Mouse (Mus musculus) midbrain, embryonic 16.5 days (tissue): ENCODE data around the gene Tent4a. TPM values are rescaled to one million over a fixed set of nuclear protein-coding genes. Genes with fewer than 3 reads are reported as not detected.
A peak's percentile ranks its signal among the peaks of the same experiment; 100 is the strongest.

Experiments
- ATAC-seq: fragments of 200-750 bp; cut with Nextera tagmentation; 2 replicates; pipeline ENCODE4 v1.8.0; 2017; ENCODE audit warnings: moderate TSS enrichment
- H3K27ac ChIP-seq: fragments of 300-500 bp; sonication (generic); 2 replicates; pipeline ENCODE4 v1.5.1; 2014; ENCODE audit warnings: mild to moderate bottlenecking, low read length, mixed read lengths
- H3K27me3 ChIP-seq: fragments of 300-500 bp; sonication (generic); 2 replicates; pipeline ENCODE4 v1.6.1; 2014; ENCODE audit warnings: low read depth, low read length, mixed read lengths; ENCODE audit not compliant: control insufficient read depth, insufficient read depth
- H3K36me3 ChIP-seq: fragments of 300-500 bp; sonication (generic); 2 replicates; pipeline ENCODE4 v1.6.1; 2014; ENCODE audit warnings: mild to moderate bottlenecking, low read length, moderate library complexity, mixed read lengths; ENCODE audit not compliant: control insufficient read depth, insufficient read depth
- H3K4me1 ChIP-seq: fragments of 300-500 bp; sonication (generic); 2 replicates; pipeline ENCODE4 v1.6.1; 2014; ENCODE audit warnings: mild to moderate bottlenecking, low read length, mixed read lengths; ENCODE audit not compliant: control insufficient read depth, insufficient read depth
- H3K4me2 ChIP-seq: fragments of 300-500 bp; sonication (generic); 2 replicates; pipeline ENCODE4 v1.6.1; 2014; ENCODE audit warnings: mild to moderate bottlenecking, low read length, mixed read lengths
- H3K4me3 ChIP-seq: fragments of 300-500 bp; sonication (generic); 2 replicates; pipeline ENCODE4 v1.5.1; 2014; ENCODE audit warnings: low read depth, mild to moderate bottlenecking, low read length, moderate library complexity, mixed read lengths
- H3K9ac ChIP-seq: fragments of 300-500 bp; sonication (generic); 2 replicates; pipeline ENCODE4 v1.6.1; 2014; ENCODE audit warnings: low read depth, low read length, mixed read lengths
- H3K9me3 ChIP-seq: fragments of 300-500 bp; sonication (generic); replicated peaks from 2 replicates; pipeline ENCODE4 v1.6.1; 2014; ENCODE audit warnings: mild to moderate bottlenecking, low read length, mixed read lengths; ENCODE audit not compliant: control insufficient read depth, poor library complexity, severe bottlenecking
- WGBS: fragments of 180-500 bp; shearing (Covaris S2); extraction: QIAGEN DNeasy Blood & Tissue Kit; methylation state at CpG from one replicate; pipeline ENCODE4 v1.1.7; 2014; 5-methylcytosine and 5-hydroxymethylcytosine counted together
- polyA plus RNA-seq: library from polyadenylated mRNA; unstranded; fragments of >200 nt; fragmentation: Nextera tagmentation; extraction: Ambion mirVana; gene quantifications from 2 replicates; pipeline ENCODE4 v1.2.1, GENCODE M21; 2015

Tent4a gene
- polyA plus RNA-seq, 1 experiment from 2014 or later: 5.4 TPM

- Histone ChIP-seq H3K9ac (0 out of 2 replicates have a peak overlapping the region, but pooled peaks have one; percentile 81), H3K9me3 (no peaks in the 10 kb centered on the region), H3K27ac (no peak overlapping the region), H3K27me3 (no peaks in the 10 kb centered on the region), H3K36me3 (no peaks in the 10 kb centered on the region), H3K4me1 (peaks cover 46% of the 10 kb centered on the region), H3K4me3 (peak overlapping the region; percentile 75), H3K4me2 (peak overlapping the region; percentile 99)
- no peak for ATAC-seq
- 89% methylated on average over 6 of the region's 6 CpGs for WGBS
Observed at GRCm38 (mm10) chr13:69530951-69531350, 3.5 kb downstream of the Tent4a start.

DNA sequence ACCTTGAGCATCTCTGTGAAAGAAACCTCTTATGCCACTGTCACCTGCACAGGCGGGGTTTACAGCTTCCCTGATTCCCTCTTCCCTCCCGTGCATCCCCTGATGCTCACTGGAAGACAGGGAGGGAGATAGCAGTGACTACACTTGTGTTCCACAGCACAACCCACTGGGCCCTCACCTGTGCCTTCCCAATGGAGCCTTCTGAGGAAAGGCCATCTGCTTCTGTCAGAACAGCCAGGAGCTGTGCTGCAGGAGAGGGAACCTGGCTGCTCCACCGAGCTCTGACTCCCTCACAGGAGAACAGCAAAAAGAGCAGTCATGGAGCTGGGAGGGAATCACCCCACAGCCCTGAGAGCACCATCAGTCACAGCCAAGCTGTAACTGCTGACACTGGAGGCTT, 4.3 kb downstream of the Tent4a start:
- Histone ChIP-seq H3K27me3 (no peaks in the 10 kb centered on the region), H3K9ac (no peak overlapping the region), H3K36me3 (no peaks in the 10 kb centered on the region), H3K4me1 (peaks cover 44% of the 10 kb centered on the region), H3K4me2 (no peak overlapping the region), H3K4me3 (no peak overlapping the region), H3K9me3 (no peaks in the 10 kb centered on the region), H3K27ac (no peak overlapping the region)
- ATAC-seq: no peak
- WGBS: 90% methylated on average over 3 of the region's 3 CpGs

GRCm38 (mm10) chr13:69528531-69528930, 5.9 kb downstream of the Tent4a start:
- Histone ChIP-seq H3K27me3 (no peaks in the 10 kb centered on the region), H3K9ac (no peak overlapping the region), H3K27ac (no peak overlapping the region), H3K4me2 (no peak overlapping the region), H3K36me3 (no peaks in the 10 kb centered on the region), H3K9me3 (no peaks in the 10 kb centered on the region), H3K4me3 (no peak overlapping the region), H3K4me1 (peaks cover 57% of the 10 kb centered on the region)
- ATAC-seq: no peak
- 81% methylated on average over 7 of the region's 7 CpGs for WGBS

DNA sequence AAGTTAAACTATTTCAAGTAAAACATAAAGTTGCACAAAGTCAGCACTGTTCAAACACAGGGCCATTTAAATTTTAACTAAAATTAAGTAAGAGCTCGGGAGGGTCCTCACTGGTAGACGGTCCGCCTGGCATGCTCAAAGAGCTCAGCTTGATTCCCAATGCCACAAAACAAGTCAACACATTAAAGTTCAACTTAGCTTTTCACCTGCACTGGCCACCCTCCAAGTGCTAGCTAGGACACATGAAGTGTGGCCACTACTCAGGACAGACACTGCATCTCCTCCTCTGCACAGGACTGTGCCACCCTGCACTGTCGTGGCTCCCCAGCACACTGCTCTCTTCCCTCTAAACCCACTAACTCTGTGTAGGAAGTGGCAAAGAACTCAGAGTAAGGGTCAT, 8.6 kb downstream of the Tent4a start:
- Histone ChIP-seq H3K9ac (no peak overlapping the region), H3K4me1 (peaks cover 51% of the 10 kb centered on the region), H3K27me3 (no peaks in the 10 kb centered on the region), H3K9me3 (no peaks in the 10 kb centered on the region), H3K4me3 (no peak overlapping the region), H3K36me3 (no peaks in the 10 kb centered on the region), H3K27ac (no peak overlapping the region), H3K4me2 (no peak overlapping the region)
- no peak for ATAC-seq
- WGBS: 59% methylated on average over 4 of the region's 4 CpGs

DNA sequence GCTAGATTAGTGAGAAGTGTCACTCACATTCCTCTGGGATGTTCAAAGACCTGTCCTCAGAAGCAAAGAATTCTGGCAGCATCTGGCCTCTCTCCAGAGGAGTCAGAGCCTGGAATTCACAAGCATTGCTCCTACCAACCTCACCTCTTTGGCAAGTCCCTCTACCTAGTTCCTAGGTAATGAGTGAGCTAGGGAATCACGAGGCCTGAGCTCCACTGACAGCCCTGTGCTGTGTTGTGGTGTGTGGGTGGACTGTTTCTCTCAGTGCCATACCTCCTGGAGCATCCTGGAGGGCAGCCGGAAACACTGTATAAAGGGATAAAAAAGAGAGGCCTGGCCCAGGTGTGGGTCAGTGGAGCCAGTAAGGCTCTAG, 10.3 kb downstream of the Tent4a start:
- no peaks in the 10 kb centered on the region for H3K27me3 ChIP-seq
- H3K4me3 ChIP-seq: no peak overlapping the region
- no peak for ATAC-seq
- H3K27ac ChIP-seq: no peak overlapping the region
- H3K4me2 ChIP-seq: no peak overlapping the region
- WGBS: 82% methylated on average over 2 of the region's 2 CpGs
- no peaks in the 10 kb centered on the region for H3K9me3 ChIP-seq
- no peak overlapping the region; the same call in 1 of the 2 replicates for H3K9ac ChIP-seq
- no peaks in the 10 kb centered on the region for H3K36me3 ChIP-seq
- peaks cover 48% of the 10 kb centered on the region for H3K4me1 ChIP-seq

GRCm38 (mm10) chr13:69523444-69524157, 10.8 kb downstream of the Tent4a start:
- Histone ChIP-seq H3K27ac (no peak overlapping the region), H3K4me3 (no peak overlapping the region), H3K4me2 (no peak overlapping the region), H3K27me3 (no peaks in the 10 kb centered on the region), H3K9me3 (no peaks in the 10 kb centered on the region), H3K4me1 (peaks cover 48% of the 10 kb centered on the region), H3K9ac (no peak overlapping the region), H3K36me3 (no peaks in the 10 kb centered on the region)
- 61% methylated on average over 14 of the region's 14 CpGs for WGBS
- ATAC-seq: no peak

DNA sequence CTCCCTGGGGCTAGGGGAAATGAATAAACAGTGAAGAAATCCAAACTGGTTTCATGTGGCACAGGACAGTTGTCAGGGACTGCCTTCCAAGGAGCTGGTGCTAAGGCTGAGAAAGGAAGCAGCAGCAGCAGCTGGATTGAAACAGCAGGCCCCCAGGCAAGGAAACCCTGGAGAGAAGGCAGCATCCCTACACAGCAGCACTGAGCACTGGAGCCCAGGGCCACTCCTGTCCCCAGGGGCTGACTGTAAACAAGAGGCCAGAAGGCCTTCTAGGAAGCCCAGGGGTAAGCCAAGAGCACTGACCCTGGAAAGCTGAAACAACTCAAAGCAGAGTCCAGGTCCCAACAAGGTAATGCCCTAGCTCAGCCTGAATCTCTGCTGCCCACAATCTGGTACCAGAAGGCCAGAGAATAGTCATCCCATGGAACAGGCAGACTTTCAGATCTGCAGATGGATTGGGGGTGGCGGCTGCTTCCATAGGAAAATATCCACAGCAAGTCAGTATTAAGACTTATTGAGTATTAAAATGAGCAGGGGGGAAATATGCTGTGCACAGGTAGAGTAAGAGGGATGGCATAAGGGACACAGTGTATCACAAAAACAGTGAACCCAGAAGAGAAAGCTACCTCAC, 12.1 kb downstream of the Tent4a start:
- Histone ChIP-seq H3K4me1 (peaks cover 51% of the 10 kb centered on the region), H3K27me3 (no peaks in the 10 kb centered on the region), H3K27ac (no peak overlapping the region), H3K4me3 (no peak overlapping the region), H3K36me3 (no peaks in the 10 kb centered on the region), H3K9me3 (no peaks in the 10 kb centered on the region), H3K4me2 (no peak overlapping the region), H3K9ac (no peak overlapping the region)
- 96% methylated on average over 1 of the region's 1 CpGs for WGBS
- ATAC-seq: no peak

- peaks cover 30% of the 10 kb centered on the region for H3K4me1 ChIP-seq
- ATAC-seq: no peak
Observed at GRCm38 (mm10) chr13:69519137-69519536, 15.3 kb downstream of the Tent4a start.

GRCm38 (mm10) chr13:69517445-69517844, 17.0 kb downstream of the Tent4a start:
- no peak overlapping the region for H3K9ac ChIP-seq
- H3K27me3 ChIP-seq: no peaks in the 10 kb centered on the region
- no peak overlapping the region for H3K4me3 ChIP-seq
- 91% methylated on average over 6 of the region's 6 CpGs for WGBS
- H3K4me1 ChIP-seq: peaks cover 14% of the 10 kb centered on the region
- no peak overlapping the region for H3K27ac ChIP-seq
- no peak overlapping the region for H3K4me2 ChIP-seq
- H3K36me3 ChIP-seq: peaks cover under 1% of the 10 kb centered on the region; the same call in 1 of the 2 replicates
- H3K9me3 ChIP-seq: no peaks in the 10 kb centered on the region
- no peak for ATAC-seq

More at GRCm38 (mm10) chr13:69519137-69519536, 15.3 kb downstream of the Tent4a start:
- H3K27me3 ChIP-seq: no peaks in the 10 kb centered on the region
- no peaks in the 10 kb centered on the region for H3K9me3 ChIP-seq
- no peaks in the 10 kb centered on the region for H3K36me3 ChIP-seq
- WGBS: 79% methylated on average over 6 of the region's 6 CpGs
- H3K4me3 ChIP-seq: no peak overlapping the region
- no peak overlapping the region for H3K9ac ChIP-seq
- H3K27ac ChIP-seq: no peak overlapping the region
- H3K4me2 ChIP-seq: no peak overlapping the region
